Mouse (Mus musculus): ENCODE data around the gene Mat2a. TPM values are rescaled to one million over a fixed set of nuclear protein-coding genes. Genes with fewer than 3 reads are reported as not detected.
"Not testable (repeated sequence)": the region's sequence is repeated elsewhere in the genome, so short reads cannot be mapped to it uniquely, and the experiment has no call there.

The Mat2a gene
- total RNA-seq, 2 experiments from 2014 or later = 192 to 403 TPM

DNA sequence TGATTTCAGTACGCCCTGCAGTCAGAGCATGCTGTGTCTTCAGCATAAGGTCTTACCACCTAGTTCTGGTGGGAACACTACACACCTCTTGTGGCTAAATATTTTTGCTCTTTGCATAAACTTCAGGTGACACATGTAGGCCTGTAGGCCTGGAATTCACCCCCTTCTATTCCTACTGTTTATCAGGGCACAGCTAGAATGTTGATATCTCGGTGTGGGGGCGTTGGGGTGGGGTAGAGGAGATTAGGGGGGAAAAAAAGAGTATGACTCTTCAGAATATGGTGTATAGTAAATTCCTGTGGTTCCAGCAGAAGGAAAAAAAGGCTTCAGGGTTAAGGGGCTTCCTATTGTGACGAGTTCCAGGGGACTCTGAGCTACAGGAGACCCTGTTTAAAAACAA lies 17.2 kb upstream of the Mat2a start:
- 0 out of 2 replicates have a peak, but pooled peaks have one; percentile 3 for ATAC-seq (replicated peaks; ENCODE audit: poor library complexity)

DNA sequence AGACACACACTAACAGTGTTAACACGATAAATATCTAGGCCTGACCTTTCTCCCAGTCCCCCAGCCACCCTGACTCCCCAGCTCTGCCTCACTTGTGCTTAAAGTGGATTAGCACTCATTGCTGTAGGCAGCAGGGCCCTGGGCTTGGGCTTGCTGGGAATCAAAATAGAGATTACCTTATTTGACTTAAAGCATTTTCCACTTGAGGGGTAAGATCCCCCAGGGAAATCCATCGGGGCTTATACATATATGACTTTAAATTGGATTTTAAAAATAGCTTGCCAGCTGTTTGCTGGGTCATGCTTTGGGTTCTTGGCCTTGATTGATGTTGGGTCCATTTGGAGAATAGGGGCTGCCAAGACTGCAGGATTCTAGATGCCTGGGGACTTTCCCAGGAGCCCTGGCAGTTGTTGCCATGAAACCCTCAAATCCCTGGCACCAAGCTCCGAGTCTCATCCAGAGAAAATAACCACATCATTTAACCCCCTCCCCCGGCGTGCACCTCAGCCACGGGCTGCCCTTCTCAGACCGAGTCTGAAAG lies 15.5 kb upstream of the Mat2a start:
- 0 out of 2 replicates have a peak, but pooled peaks have one; percentile 4 for ATAC-seq (replicated peaks; ENCODE audit: poor library complexity)

DNA sequence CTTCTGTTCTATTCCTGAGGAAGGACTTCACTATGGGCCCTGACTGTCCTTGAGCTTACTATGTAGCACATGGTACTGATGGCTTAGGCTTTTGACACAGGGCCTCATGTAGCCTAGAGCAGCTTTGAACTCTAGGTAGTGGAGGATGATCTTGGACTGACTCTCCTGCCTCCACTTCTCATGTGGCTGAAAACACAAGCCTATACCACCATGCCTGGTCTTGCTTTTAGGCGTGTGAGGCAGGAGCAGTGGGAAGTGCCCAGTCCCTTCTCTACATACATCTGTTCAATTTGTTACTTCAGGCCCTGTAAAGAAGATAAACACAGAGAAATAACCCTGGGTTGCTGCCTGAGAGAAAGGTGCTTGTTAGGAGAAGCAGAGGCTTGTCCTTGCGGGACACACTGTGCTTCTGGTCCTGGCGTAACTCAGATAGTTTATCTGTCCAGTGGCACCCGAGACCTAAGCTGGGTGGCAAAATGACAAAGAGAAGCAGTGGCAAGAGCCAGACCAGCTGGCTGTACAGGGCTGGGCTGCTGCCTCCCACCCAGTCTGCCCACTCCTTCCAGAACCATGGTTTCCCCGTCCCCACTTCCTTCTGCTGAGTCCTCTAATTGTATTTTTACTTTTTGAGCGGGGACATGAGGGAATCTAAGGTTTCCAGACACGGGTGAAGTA lies 14.9 kb upstream of the Mat2a start:
- peak; percentile 96 for ATAC-seq (replicated peaks; ENCODE audit: poor library complexity)

DNA sequence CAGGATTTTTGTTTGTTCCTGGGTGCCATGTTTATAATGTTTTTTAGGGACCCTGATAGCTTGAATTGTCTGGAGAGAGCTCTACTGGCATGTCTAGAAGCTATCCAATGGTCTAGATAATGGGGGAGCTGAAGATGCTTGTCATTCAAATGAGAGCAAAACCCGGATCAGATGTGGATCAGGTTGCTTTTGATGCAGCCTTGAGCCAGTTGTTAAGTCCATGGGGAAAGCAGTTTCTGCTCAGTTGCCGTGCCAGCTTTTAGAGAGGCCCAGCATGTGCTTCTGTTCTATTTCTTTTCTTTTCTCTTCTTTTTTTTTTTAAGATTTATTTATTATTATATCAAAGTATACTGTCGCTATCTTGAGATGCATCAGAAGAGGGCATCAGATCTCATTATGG lies 14.2 kb upstream of the Mat2a start:
- no peak for ATAC-seq (replicated peaks; ENCODE audit: poor library complexity)

DNA sequence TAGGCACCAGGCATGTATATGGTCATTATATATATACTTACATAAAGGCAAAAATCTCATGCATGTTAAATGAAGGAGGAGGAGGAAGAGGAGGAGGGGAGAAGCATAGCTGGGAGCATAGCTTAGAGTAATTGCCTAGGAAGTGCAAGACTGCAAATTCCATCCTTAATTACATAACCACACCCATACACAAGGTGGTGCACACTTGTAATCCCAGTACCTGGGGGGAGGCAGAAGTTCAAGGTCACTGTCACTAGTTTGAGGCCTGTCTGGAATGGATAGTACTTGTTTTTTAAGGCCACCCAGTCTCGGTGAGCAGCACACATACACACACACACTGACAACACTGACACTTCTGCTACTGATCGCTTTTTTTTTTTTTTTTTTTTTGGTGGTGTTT lies 13.0 kb upstream of the Mat2a start:
- ATAC-seq (replicated peaks; ENCODE audit: poor library complexity) = no peak

- ATAC-seq (replicated peaks; ENCODE audit: poor library complexity) = not testable (repeated sequence)
Observed at GRCm38 (mm10) chr6:72451778-72452177, 12.4 kb upstream of the Mat2a start.

GRCm38 (mm10) chr6:72447487-72447886 lies 8.1 kb upstream of the Mat2a start:
- ATAC-seq (replicated peaks; ENCODE audit: poor library complexity) = peak; percentile 57

GRCm38 (mm10) chr6:72445011-72445410 lies 5.7 kb upstream of the Mat2a start:
- no peak for ATAC-seq (replicated peaks; ENCODE audit: poor library complexity)

- ATAC-seq (replicated peaks; ENCODE audit: poor library complexity) = no peak
Observed at GRCm38 (mm10) chr6:72442921-72443604, 3.7 kb upstream of the Mat2a start.

GRCm38 (mm10) chr6:72440186-72440990 lies 1.0 kb upstream of the Mat2a start:
- no peak for ATAC-seq (replicated peaks; ENCODE audit: poor library complexity)

- no peak for ATAC-seq (replicated peaks; ENCODE audit: poor library complexity)
Observed at GRCm38 (mm10) chr6:72438862-72439354, 450 bp downstream of the Mat2a start.

GRCm38 (mm10) chr6:72438226-72438625 lies 1.1 kb downstream of the Mat2a start:
- ATAC-seq (replicated peaks; ENCODE audit: poor library complexity) = no peak

- no peak for ATAC-seq (replicated peaks; ENCODE audit: poor library complexity)
Observed at GRCm38 (mm10) chr6:72432153-72432552, 7.2 kb downstream of the Mat2a start.

GRCm38 (mm10) chr6:72430989-72431921 lies 8.1 kb downstream of the Mat2a start:
- ATAC-seq (replicated peaks; ENCODE audit: poor library complexity) = peak; percentile 18

DNA sequence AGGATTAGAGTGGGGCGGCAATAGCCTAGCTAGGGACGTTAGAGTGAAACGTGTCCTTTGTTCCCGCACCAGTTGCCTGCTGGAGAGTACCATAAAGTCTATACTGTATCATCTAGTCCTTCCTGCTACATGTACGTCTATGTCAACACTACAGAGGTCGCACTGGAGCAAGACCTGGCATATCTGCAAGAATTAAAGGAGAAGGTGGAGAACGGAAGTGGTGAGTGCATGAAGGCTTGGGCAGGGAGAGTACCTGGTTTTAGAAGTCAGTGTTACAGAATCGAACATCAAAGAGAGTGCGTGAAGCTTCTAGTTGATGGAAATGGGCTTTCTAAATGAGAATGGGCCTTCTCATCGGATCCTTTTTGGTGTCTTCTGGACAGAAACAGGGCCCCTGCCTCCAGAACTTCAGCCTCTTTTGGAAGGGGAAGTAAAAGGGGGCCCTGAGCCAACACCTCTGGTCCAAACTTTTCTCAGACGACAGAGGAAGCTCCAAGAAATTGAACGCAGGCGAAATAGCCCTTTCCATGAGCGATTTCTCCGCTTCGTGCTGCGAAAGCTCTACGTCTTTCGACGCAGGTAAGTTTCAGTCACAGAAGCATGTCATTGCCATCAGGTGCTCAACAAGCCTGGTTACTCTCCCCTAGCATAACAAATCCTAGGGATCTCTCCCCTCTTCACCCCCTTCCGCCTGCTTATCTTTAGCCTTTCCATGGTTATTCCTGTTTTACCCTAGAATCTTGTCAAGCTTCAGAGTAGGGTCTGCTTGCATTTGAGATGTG lies 10.1 kb downstream of the Mat2a start:
- no peak for ATAC-seq (replicated peaks; ENCODE audit: poor library complexity)

GRCm38 (mm10) chr6:72428036-72428435 lies 11.3 kb downstream of the Mat2a start:
- peak; percentile 83 for ATAC-seq (replicated peaks; ENCODE audit: poor library complexity)

- ATAC-seq (replicated peaks; ENCODE audit: poor library complexity) = no peak
Observed at GRCm38 (mm10) chr6:72425646-72426045, 13.7 kb downstream of the Mat2a start.

GRCm38 (mm10) chr6:72420901-72421300 lies 18.5 kb downstream of the Mat2a start:
- no peak for ATAC-seq (replicated peaks; ENCODE audit: poor library complexity)

GRCm38 (mm10) chr6:72419806-72420205 lies 19.6 kb downstream of the Mat2a start:
- no peak for ATAC-seq (replicated peaks; ENCODE audit: poor library complexity)
